Mouse (Mus musculus) left cerebral cortex, postnatal 4 days (tissue): ENCODE data around the gene Tlcd2. TPM values are rescaled to one million over a fixed set of nuclear protein-coding genes. Genes with fewer than 3 reads are reported as not detected.

ENCODE experiments used
- DNase-seq: peaks from one replicate; pipeline ENCODE4 v3.0.0-alpha.2; 2022
- intact Hi-C: fragments of 180-260 bp; cut with DNase I; formaldehyde crosslinking; loops from one replicate; pipeline ENCODE4 v1.15.1; 2025
- total RNA-seq, 2 experiments: library from RNA; stranded (reverse); gene quantifications; 2 replicates each; pipeline ENCODE4 v1.2.3; 2021

The Tlcd2 gene
- total RNA-seq, 2 experiments from 2014 or later = 0.80 to 0.95 TPM

DNA sequence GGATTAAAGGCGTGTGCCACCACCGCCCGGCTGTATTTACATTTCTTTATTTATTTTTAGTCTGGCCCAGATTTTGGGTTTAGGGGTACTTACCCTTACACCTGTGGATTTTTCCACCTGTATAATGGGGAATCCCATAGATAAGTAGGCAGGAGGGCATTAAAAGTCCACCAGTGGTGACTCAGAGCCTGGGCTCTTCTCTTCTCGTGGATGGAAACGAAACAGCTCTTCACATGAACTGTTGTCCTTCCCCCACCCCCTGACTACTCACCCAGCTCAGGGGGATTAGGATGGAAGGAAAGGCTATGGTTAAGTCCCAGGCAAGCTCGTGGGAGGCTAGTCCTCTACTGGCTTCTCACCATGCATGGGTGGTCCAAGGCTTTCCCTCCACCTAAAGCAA lies 2.9 kb downstream of the Tlcd2 start:
- intact Hi-C loops = no loop called here
- no peak for DNase-seq

DNA sequence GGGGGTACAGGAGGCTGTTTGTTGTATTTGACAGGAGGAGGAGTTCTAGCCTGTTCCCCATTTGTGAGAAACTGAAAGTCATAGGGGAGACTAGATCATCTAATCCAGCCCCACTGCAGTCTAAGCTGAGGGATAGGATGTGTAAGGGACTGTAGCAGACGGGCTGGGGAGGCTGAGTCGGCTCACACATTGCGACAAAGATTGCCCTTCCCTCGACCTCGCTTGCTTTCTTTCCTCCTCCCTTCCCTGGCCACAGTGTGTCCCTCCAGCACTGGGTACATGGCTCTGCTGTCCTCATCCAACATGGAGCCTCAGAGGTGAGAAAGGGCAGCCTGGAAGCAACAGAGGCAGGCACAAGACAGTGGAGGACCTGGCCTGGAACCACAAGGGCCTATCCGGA lies 3.5 kb downstream of the Tlcd2 start:
- DNase-seq = no peak
- intact Hi-C loops = no loop called here

DNA sequence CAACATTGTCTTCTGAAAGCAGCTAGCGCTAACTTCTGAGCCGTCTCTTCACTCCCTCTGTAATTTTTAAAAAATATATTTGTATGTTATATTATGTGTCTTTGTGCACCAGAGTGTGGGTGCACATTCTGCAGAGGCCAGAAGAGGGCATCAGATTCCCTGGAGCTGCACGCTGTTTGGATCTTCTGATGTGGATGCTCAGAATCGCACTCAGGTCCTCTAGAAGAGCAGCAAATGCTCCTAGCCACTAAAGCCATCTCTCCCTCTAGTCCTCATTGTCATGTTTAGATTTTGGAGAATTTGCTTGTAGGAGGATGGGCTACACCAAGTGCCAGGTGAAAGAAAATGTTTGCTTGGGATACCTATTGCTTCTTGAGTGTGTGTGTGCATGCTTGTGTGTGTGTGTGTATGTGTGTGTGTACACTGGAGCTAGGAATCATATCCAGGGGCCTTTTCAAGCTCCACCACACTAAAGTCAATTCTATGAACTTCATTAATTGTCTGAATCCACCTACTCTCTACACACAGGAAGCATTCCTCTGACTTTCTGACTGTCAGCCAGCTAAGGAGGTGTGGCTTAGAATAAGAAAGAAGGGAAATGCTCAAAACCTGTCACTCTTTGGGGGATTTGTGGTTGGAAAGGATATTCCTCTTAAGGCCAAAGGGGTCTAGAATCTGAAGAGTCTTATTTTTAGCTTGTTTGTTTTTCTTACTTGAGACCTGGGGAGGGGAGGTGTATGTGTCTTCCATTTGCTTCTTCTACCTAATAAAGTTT lies 5.4 kb downstream of the Tlcd2 start:
- intact Hi-C loops = no loop called here
- DNase-seq = no peak

DNA sequence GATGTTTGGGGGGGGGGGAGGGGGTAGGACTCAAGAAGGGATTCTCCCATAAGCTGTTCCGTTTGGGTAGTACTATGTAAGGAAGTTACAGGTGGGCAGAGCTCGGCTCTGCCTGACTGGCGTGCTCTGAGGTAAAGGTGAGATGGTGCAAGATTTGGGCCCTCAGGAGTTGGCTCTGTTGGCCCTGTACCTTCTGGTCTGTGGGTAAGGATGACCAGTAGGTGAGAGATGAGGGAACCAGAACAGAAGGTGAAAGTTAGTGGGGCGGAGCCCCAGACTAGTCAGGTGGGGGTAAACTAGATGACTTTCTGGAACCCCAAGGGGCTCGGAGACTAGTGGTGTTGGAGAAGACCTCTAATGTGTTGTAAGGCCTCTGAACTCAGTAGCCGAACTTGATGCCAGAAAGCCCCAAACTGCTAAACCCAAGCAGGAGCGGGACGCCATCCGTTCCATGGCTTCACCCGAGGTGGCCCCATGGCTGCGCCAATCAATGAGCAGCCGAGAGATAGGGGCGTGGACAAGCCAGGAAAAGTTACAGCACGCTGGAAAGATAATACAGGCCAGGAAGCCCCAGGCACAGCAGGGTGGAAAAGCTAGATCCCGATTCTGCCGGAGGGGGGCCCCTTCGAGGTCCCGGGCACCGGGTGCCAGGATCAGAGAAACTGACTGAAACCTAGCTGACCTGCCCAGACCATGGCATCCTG lies 6.1 kb downstream of the Tlcd2 start:
- intact Hi-C loops = no loop called here
- no peak for DNase-seq

DNA sequence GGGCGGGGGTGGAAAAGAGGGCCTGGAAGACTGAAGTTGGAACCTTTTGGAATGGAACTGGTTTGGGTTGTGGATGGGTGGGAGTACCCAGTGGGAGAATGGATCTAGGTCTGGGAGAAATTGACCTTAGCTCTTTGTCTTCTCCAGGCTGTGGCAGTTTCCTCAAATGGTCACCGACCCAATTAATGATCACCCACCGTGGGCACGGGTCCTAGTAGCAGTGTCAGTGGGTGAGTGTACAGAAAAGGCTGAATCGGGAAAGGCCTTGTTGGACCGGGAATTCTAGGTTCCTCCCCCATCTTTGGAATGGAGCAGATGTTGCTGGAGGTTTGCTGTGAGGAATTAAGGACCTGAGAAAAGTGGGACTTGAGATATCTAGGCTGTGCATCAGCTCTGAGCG lies 6.9 kb downstream of the Tlcd2 start:
- DNase-seq = no peak
- intact Hi-C loops = no loop called here

DNA sequence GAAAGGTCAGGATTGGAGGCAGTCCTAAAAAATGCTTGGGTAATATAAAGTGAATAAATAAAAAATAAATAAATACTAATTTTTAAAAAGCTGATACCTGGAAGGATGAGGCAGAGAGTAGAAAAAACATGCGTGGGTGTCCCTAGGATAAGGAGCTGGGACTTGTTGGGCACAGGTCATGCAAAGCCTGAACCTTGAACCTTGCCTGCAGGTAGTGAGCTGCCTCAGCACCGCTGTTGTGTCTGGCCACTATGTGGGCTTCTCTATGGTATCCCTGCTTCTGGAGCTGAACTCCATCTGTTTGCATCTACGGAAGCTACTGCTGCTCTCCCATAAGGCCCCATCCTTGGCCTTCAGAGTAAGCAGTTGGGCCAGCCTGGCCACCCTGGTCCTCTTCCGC lies 7.7 kb downstream of the Tlcd2 start:
- intact Hi-C loops = no loop called here
- DNase-seq = no peak

DNA sequence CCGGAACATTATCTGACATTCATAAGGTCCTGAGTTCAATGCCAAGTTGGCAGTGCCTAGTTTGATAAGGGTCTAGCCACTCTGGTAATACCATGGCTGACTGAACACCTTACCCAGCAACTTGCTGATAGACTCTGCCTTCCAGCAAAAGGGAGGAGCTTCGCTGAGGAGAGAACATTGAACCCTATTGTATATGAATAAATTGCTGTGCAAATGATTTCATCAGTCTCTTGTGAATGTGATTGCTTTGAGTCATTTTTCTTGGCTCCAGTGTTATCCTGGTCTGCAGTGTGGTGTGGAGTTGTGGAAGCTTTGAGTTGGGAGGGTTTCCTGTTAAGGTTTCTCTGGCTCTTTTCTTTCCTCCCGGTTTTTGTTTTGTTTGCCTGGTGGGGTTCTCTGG lies 9.2 kb downstream of the Tlcd2 start:
- DNase-seq = no peak
- intact Hi-C loops = no loop called here

DNA sequence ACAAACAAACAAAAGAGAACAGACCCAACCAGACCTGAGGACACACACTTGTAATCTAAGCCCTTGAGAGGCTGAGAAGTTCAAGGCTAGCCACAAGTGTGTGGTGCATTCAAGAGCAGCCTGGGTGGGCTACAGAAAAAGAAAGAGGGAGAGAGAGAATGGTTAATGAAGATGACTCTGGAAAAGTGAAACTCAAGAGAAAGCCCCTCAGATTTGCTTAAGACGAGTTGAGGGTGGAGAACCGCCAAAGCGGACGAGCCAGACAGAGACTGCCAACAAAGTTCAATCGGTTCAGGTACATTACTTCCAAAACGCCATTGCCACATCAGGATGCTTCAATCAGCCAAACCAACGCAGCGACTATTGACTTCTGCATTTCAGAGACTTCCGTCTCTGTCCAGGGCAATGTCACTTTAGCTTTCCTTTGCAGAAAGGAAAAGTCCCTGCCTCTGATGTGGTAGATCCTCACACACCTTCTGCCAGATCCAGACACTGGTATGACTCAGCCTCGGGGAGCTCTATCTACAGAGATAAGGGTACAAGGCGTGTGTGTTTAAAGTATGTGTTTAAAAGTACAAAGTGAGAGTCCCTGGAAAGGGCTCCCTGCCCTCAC lies 11.1 kb downstream of the Tlcd2 start:
- DNase-seq = no peak
- intact Hi-C loops = no loop called here

DNA sequence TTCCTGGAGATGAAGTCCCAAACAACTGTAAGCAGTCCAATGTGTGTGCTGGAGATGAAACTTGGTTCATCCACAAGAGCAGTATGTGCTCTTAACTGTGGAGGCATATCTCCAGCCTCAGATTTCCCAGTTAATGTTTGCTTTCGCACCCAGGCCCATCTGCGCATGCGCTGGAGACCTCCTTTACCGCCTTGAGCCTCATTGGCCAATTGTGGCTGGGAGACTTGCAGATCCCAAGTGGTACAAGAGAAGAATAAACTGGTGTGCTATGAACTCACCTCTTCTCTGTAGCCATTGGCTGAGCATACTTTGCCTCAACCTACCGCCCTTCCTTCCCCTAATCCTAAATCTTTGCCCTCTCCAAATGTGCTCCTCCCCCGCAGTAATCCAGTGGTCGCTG lies 11.9 kb downstream of the Tlcd2 start:
- intact Hi-C loops = no loop called here
- DNase-seq = no peak

DNA sequence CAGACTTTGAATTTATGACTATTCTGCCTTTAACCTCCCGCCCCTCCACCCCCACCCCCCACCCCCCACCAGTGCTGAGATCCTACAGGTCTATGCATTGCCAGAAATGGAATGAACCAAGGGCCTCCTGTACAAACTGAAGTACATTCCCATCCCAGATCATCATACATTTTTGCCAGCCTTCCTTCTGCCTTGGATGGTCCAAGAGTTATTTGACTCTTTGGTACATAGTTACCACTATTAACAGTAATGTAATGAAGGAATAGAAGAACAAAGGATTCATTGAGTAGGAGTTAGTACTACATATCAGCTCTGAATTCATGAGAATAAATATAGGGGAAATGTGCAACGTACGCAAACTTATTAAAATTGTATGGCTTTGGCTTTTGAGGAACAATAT lies 24.7 kb downstream of the Tlcd2 start:
- no peak for DNase-seq
- intact Hi-C loops = no loop called here

DNA sequence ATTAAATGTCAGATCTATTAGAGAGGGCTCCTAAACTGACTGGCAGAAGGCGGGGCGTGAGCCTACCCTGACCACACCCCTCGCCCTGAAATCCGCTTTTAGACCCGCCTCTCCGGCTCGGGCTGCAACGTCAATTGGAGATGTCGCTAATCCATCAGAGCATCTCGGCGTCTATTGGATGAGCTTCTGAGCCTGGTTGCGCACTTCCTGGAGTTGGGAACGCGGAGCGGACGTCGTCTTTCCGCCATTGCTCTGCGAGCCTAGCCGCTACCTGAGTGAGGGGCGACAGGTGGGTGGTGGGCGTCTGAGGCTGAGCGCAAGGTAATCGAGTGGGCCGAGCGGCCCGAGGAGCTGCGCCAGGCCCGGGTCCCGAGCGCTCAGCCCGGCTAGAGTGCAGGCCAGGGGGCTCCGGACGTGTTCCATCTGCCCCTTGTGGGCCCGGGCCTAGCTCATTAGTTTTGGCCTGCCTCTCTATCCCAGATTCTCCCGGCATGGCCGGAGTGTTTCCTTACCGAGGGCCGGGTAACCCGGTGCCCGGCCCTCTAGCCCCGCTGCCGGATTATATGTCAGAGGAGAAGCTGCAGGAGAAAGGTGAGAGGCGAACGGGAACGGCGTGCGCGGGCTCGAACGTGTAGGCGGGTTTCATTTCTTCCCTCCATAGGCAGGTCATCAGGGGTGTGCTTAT lies 25.2 kb downstream of the Tlcd2 start, which contains the start of gene Prpf8:
Gene Prpf8, plus strand, starts transcription at position 216 of the 685 bp plus-strand sequence.
- intact Hi-C loops = no loop called here
- peak; percentile 96 for DNase-seq

DNA sequence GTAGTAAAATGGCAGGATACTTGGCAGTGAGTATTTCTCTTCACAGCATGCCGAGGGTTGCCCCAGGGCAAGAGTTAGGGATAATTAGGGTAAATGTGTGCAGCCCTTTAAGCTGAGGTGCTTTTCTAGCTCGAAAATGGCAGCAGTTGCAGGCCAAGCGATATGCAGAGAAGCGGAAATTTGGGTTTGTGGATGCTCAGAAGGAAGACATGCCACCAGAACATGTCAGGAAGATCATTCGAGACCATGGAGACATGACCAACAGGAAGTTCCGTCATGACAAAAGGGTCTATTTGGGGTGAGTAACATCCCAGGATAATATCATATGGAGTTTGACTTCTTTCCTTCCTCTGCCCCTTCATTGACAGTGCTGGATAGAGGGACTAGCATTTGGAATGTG lies 26.0 kb downstream of the Tlcd2 start:
- intact Hi-C loops = no loop called here
- DNase-seq = no peak

DNA sequence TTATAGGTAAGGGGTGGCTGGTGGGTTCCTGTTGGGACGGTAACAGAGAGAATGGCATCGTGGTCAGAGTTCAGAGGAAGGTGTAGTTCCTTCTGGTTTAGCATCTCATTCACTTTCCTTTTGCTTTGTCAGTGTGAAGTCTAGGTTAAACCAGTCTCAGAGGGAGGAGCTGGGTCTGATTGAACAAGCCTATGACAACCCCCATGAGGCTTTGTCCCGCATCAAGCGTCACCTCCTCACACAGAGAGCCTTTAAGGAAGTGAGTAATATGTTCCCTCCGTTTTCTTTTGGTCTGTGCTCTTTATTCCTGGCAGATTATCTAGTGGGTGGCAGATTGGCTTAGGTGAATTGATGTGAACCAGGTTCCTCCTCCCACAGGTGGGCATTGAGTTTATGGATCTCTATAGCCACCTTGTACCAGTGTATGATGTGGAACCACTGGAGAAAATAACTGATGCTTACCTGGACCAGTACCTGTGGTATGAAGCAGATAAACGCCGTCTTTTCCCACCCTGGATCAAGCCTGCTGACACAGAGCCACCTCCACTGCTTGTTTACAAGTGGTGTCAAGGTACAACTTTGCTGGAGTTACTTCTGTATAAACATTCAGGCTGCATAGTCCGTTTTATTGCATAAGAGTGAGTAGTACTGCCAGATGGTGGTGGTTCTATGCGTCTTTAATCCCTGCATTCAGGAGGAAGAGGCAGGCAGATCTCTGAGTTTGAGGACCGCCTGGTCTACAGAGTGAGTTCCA lies 33.0 kb downstream of the Tlcd2 start:
- intact Hi-C loops = no loop called here
- DNase-seq = no peak

DNA sequence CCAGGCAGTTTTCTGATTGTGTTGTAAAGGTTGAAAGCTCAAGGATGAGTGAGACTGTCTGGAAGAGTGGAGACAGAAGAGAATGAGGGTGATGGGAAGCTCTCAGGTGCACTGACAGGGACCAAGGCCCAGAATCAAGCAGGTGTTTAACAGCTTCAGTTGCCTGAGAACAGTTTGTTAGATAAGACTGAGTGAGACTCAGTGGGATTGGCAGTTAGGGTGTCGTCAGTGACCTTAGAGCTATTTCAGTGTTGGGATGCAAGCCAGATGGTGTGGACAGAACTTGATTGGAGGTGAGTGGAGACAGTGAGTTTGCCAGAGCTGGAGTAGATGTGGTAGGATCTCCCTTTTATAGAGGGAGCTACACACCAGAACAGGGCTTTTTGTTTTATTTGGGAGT lies 36.6 kb downstream of the Tlcd2 start:
- intact Hi-C loops = no loop called here
- DNase-seq = no peak

DNA sequence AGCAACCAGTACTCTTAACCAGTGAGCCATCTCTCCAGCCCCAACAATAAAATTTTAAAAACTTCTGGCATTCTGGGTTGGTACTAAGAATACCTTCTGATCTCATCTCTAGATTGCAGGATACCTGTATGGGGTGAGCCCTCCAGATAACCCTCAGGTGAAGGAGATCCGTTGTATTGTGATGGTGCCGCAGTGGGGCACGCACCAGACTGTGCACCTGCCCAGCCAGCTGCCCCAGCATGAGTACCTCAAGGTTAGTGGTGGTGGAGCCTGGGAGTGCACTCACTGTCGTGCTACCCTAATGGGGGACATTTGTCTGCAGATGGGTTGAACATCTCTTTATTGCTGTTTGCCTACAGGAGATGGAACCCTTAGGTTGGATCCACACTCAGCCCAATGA lies 46.6 kb downstream of the Tlcd2 start:
- DNase-seq = no peak
- intact Hi-C loops = no loop called here

DNA sequence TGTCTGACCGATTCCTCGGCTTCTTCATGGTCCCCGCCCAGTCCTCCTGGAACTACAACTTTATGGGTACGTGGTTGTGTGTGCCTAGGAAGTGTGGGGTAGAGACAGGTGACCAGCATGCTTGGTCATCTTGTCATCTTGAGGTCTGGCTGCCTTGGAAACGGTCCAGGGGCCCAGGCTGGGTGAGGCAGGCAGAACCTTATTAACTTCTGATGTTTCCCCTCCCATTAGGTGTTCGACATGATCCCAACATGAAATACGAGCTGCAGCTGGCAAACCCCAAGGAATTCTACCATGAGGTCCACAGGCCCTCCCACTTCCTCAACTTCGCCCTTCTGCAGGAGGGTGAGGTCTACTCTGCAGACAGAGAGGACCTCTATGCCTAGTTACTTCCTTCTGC lies 47.4 kb downstream of the Tlcd2 start:
- intact Hi-C loops = no loop called here
- DNase-seq = no peak

DNA sequence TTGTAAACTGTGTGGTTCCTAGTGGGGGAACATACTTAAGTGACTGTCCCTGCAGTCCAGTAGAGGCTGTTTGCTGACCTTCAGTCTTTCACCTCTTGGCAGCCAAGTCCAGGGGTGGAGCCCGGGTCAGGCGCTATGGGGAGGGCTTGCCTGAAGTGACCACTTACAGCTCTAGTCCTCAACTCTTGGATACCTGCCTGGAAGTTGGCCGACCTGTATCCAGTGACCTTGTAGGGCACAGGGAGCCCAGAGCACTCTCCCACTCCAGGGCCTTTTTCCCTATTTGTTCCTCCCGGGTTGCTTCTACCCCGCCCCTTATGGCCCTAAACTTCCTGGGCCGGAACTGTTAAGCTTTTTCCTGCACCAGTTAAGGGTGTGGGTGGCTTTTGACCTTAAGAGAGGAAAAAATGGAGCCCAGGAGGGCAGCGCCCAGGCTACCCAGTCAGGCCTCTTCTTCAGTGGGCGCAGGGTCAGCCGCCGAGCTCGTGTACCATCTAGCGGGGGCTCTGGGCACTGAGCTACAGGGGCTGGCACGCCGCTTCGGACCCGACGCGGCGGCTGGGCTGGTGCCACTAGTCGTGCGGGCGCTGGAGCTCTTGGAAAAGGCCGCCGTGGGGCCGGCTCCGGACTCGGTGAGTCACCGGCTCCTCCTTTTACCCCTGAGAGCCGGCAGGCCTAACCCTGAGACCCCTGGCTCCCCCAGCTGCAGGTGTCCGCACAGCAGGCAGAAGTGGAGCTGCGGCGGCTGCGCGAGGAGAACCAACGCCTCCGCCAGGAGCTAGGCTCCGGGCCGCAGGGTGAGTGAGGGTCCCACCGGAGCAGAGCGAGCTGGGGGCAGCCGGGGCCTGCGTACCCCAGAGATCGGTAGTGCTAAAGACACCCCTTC lies 48.5 kb downstream of the Tlcd2 start, which contains the start of gene Rilp:
Gene Rilp, plus strand, starts transcription at position 354 of the 886 bp plus-strand sequence.
- intact Hi-C loops = no loop called here
- DNase-seq = peak; percentile 85

DNA sequence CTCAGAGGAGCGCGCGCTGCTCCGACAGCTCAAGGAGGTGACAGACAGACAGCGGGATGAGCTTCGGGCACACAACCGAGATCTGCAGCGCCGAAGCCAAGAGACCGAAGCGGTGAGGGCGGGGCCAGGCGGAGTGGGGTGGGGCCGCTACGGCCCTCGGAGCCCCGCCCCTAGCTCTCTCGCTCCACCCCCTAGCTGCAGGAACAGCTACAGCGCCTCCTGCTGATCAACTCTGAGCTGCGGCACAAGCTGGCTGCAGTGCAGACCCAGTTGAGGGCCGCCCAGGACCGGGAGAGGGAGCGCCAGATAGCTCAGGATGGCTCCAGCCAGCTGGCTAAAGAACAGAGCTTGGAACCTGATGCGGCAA lies 49.1 kb downstream of the Tlcd2 start:
- intact Hi-C loops = no loop called here
- peak; percentile 97 for DNase-seq

DNA sequence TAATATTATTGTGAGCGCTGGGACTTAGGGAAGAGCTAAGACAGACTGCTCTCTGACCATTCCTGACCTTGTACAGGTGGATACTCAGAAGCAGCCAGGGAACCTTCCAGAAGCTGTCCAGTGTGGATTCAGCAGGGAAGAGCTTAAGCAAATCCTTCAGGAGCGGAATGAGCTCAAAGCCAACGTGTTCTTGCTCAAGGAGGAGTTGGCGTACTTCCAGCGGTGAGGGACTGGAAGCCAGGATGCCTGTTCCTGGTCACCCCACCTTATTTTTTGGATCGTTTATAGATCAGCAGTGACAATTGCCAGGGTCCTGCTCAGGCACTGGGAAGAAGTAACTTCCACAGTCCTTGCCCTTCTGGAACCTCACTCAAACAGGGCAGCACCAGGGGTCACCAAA lies 49.7 kb downstream of the Tlcd2 start:
- intact Hi-C loops = no loop called here
- DNase-seq = peak; percentile 46
